Mouse (Mus musculus): ENCODE measurements at regions not wholly inside any gene's neighbourhood (a gene's known extent, or its start where the extent isn't known, plus 50 kb on each side); places are given as distances from the start of the nearest gene placed in this dataset.

- no peak for DNase-seq (ENCODE audit: low read depth, low spot score)
These were observed 57.1 kb downstream of the Pou4f1 start for GRCm38 (mm10) chr14:104410730-104411129.

- no peak for DNase-seq (ENCODE audit: low read depth, low spot score)
These were observed 57.5 kb downstream of the Pou4f1 start for GRCm38 (mm10) chr14:104410292-104410691.

GRCm38 (mm10) chr14:104406062-104406461 lies 61.7 kb downstream of the Pou4f1 start:
- DNase-seq (ENCODE audit: low read depth, low spot score) = no peak

GRCm38 (mm10) chr14:104389297-104390071 lies 78.3 kb downstream of the Pou4f1 start:
- no peak for DNase-seq (ENCODE audit: low read depth, low spot score)

- DNase-seq (ENCODE audit: low read depth, low spot score) = no peak
These were observed 78.9 kb downstream of the Pou4f1 start for GRCm38 (mm10) chr14:104388879-104389278.

GRCm38 (mm10) chr14:104380986-104381385 lies 86.8 kb downstream of the Pou4f1 start:
- DNase-seq (ENCODE audit: low read depth, low spot score) = peak; percentile 4

- DNase-seq (ENCODE audit: low read depth, low spot score) = no peak
These were observed 95.0 kb downstream of the Pou4f1 start for GRCm38 (mm10) chr14:104372776-104373175.

GRCm38 (mm10) chr14:104356636-104357035 lies 111.2 kb downstream of the Pou4f1 start:
- no peak for DNase-seq (ENCODE audit: low read depth, low spot score)

- peak; percentile 6 for DNase-seq (ENCODE audit: low read depth, low spot score)
These were observed 131.0 kb downstream of the Pou4f1 start for GRCm38 (mm10) chr14:104336783-104337182.

GRCm38 (mm10) chr14:104326089-104326488 lies 141.7 kb downstream of the Pou4f1 start:
- DNase-seq (ENCODE audit: low read depth, low spot score) = peak; percentile 0

- no peak for DNase-seq (ENCODE audit: low read depth, low spot score)
These were observed 167.7 kb downstream of the Pou4f1 start for GRCm38 (mm10) chr14:104300141-104300540.

- DNase-seq (ENCODE audit: low read depth, low spot score) = no peak
These were observed 169.5 kb downstream of the Pou4f1 start for GRCm38 (mm10) chr14:104298312-104298711.

GRCm38 (mm10) chr14:104297316-104298311 lies 170.2 kb downstream of the Pou4f1 start:
- peak; percentile 1 for DNase-seq (ENCODE audit: low read depth, low spot score)

GRCm38 (mm10) chr14:104293814-104294213 lies 174.0 kb downstream of the Pou4f1 start:
- no peak for DNase-seq (ENCODE audit: low read depth, low spot score)

GRCm38 (mm10) chr14:104293147-104293546 lies 174.7 kb downstream of the Pou4f1 start:
- no peak for DNase-seq (ENCODE audit: low read depth, low spot score)

- DNase-seq (ENCODE audit: low read depth, low spot score) = peak; percentile 7
These were observed 187.4 kb downstream of the Pou4f1 start for GRCm38 (mm10) chr14:104280353-104280752.

GRCm38 (mm10) chr14:104279890-104280289 lies 187.9 kb downstream of the Pou4f1 start:
- peak; percentile 83 for DNase-seq (ENCODE audit: low read depth, low spot score)

- no peak for DNase-seq (ENCODE audit: low read depth, low spot score)
These were observed 193.0 kb downstream of the Pou4f1 start for GRCm38 (mm10) chr14:104274752-104275151.

- DNase-seq (ENCODE audit: low read depth, low spot score) = no peak
These were observed 202.7 kb downstream of the Pou4f1 start for GRCm38 (mm10) chr14:104264919-104265764.

GRCm38 (mm10) chr14:104216965-104217364 lies 250.8 kb downstream of the Pou4f1 start:
- DNase-seq (ENCODE audit: low read depth, low spot score) = no peak

- DNase-seq (ENCODE audit: low read depth, low spot score) = peak; percentile 12
These were observed 257.1 kb downstream of the Pou4f1 start for GRCm38 (mm10) chr14:104210719-104211118.

Data from brain, adult 2 months (tissue).